Mouse (Mus musculus): ENCODE results near the gene Iqsec2. TPM values are rescaled to one million over a fixed set of nuclear protein-coding genes. Genes with fewer than 3 reads are reported as not detected.

Gene Iqsec2
- polyA plus RNA-seq, 1 experiment from 2014 or later: 4.5 TPM

Other genes with a start within 250 kb of the Iqsec2 start
- 180 and 186 TPM in 2 replicates for gene Hsd17b10, start 142.4 kb upstream of the Iqsec2 start, polyA plus RNA-seq (2015; fragmentation: Nextera tagmentation; extraction: Ambion mirVana)
- gene Ribc1, start 128.0 kb upstream of the Iqsec2 start, polyA plus RNA-seq (2015; fragmentation: Nextera tagmentation; extraction: Ambion mirVana): 4.7 and 6.5 TPM in 2 replicates
- 98.2 and 100 TPM in 2 replicates for gene Smc1a, start 127.8 kb upstream of the Iqsec2 start, polyA plus RNA-seq (2015; fragmentation: Nextera tagmentation; extraction: Ambion mirVana)
- gene Kdm5c, start 88.8 kb downstream of the Iqsec2 start, polyA plus RNA-seq (2015; fragmentation: Nextera tagmentation; extraction: Ambion mirVana): 34.7 and 43.8 TPM in 2 replicates
- gene Kantr, start 183.2 kb downstream of the Iqsec2 start, polyA plus RNA-seq (2015; fragmentation: Nextera tagmentation; extraction: Ambion mirVana): 14.9 and 15.5 TPM in 2 replicates
- gene Tspyl2, start 198.2 kb downstream of the Iqsec2 start, polyA plus RNA-seq (2015; fragmentation: Nextera tagmentation; extraction: Ambion mirVana): 35.3 and 42.8 TPM in 2 replicates
- gene Gpr173, start 224.4 kb downstream of the Iqsec2 start, polyA plus RNA-seq (2015; fragmentation: Nextera tagmentation; extraction: Ambion mirVana): 3.8 and 4.5 TPM in 2 replicates

Measured in embryonic facial prominence, embryonic 15.5 days (tissue).